Mouse (Mus musculus): Measurements from ENCODE around the gene Cry1.

Gene Cry1

GRCm38 (mm10) chr10:85184964-85185608, at the start of gene Cry1:
TSS of gene Cry1 (minus strand) at chr10:85185064.
- in situ Hi-C loops (cut with MboI, MseI), result no loop called here

DNA sequence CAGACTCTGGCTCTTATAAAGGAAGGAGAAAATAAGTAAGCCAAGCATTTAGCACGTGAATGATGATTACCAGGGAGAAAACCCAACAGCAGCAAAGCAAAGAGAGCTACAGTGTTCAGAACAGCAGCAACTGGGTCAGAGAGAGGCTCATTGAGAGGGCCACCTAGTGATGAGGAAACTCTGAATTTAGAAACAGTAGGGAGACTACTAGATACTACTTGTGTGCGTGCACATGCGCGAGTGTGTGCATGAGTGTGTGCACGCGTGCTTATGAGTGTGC, 36.8 kb upstream of the Cry1 start:
- in situ Hi-C loops (cut with MboI, MseI), result no loop called here

- in situ Hi-C loops (cut with MboI, MseI), result no loop called here
Observed at GRCm38 (mm10) chr10:85220918-85221770, 36.3 kb upstream of the Cry1 start.

- in situ Hi-C loops (cut with MboI, MseI), result loop anchor here (5.0 kb wide), 2 partner anchors 427 to 452 kb away; no protein-coding TSS in a partner anchor
Observed at GRCm38 (mm10) chr10:85214847-85215246, 30.0 kb upstream of the Cry1 start.

DNA sequence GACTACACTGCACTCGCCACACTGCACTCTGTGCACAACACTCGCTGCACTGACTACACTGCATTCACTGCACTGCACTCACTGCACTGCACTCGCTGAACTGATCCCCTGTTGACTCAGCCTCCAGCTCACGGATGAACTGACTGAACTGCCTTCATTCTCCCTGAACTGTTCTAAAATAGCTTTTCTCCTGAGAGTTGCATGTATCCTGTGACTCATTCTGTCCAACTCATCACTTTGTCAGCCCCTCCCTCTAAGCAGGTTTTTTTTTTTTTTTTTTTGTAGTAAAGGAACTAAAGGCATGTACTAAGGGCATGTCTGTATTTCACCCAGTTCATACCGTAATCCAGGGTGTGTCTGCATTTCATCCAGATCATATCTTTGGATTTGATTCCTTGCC, 26.8 kb upstream of the Cry1 start:
- in situ Hi-C loops (cut with MboI, MseI), result loop anchor here in 1 of 2 experiments (5.0 kb wide), 1 partner anchor 431 kb away; no protein-coding TSS in a partner anchor

DNA sequence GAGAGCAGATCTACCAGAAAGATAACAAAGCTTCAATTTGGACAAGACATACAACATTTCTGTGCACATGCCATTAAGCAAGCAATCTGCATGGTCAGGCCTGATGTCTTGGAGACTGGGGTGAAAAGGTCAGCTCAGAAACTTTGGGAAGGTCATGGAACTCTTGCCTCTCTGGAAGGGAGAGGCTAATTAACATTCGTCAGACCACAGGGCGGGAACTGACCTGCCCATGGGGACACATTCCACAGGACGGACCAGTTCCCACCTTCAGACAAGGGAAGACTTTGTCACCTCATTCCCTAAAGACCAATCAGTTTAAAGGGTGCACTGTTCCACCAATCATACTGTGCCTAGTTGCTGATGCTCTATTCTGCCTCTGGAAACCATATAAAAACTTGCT, 25.3 kb upstream of the Cry1 start:
- in situ Hi-C loops (cut with MboI, MseI), result loop anchor here in 1 of 2 experiments (5.0 kb wide), 1 partner anchor 432 kb away; no protein-coding TSS in a partner anchor

DNA sequence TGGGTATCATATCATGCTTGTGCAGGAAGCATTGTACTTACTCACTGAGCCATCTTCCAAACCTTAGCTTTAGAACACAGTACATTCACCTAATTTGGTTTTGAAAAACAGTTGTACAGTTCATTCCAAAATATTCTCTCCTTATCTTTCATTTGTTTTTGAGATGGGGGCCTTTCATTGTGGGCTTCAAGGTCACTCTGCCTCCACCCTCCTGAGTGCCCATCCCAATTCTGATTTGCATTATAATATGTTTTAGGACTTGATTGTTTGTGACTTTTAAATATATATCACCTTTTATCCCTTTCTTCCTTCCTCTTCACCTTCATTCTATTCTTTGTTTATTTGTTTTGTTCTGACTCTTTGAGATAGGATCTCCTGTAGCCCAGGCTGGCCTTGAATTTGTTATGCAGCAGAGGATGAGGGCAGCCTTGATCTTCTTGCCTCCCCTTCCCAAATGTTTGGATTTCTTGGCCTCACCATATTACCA, 24.3 kb upstream of the Cry1 start:
- in situ Hi-C loops (cut with MboI, MseI), result no loop called here

GRCm38 (mm10) chr10:85205316-85205715, 20.5 kb upstream of the Cry1 start:
- in situ Hi-C loops (cut with MboI, MseI), result no loop called here

- in situ Hi-C loops (cut with MboI, MseI), result no loop called here
Observed at GRCm38 (mm10) chr10:85204255-85204855, 19.5 kb upstream of the Cry1 start.

- in situ Hi-C loops (cut with MboI, MseI), result no loop called here
Observed at GRCm38 (mm10) chr10:85194528-85194927, 9.7 kb upstream of the Cry1 start.

DNA sequence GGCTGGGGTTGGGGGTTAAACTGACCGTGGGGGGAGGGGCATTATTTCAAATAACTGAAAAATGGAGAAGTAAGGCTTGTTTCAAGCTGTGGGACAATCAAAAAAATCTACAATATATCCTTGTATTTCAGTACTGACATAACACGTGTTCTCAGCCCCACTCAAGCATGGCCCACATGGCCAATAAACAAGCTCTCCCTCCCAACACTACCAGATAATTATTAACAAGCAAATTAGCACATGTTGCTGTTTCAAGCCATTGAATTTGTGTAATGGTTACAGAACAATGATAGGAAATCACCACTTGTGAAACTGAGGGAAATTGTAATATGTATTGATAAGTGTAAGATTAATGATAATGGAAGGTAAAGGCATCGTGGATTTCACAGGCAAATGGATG, 8.5 kb upstream of the Cry1 start:
- in situ Hi-C loops (cut with MboI, MseI), result no loop called here

DNA sequence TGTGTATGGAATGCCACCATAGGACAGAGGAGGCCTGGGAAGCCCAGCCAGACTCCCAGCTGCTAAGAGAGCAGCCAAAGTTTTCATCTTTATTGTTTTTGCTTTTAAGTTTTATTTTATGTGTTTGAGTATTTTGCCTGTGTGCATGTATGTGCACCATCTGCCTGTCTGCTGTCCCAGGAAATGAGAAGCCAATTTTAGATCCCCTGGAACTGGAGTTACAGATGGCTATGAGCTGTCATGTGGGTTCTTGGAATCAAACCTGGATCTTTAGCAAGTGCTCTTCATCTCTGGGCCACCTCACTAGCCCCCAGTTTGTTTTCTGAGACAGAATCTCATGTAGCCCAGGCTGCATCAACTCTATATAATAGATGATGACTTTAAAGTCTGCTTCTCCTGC, 5.8 kb upstream of the Cry1 start:
- in situ Hi-C loops (cut with MboI, MseI), result no loop called here

DNA sequence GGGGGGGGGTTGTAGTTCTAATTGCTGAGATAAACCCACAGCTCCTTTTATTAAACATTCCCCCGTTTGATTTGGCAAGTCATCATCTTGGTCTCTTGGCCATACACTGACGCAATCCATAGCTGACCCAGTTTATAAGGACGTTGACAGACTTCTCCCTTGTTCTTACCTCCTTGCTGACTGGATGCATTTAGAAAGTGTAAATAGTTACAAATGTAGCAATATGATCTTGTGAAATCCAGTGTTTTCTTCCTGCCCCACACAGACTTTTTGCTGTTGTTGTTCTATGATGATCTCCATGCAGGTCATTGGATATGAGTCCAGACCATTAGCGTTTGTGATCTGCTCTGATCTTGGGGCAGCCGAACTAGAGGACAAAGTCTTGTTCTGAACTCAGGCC, 5.1 kb upstream of the Cry1 start:
- in situ Hi-C loops (cut with MboI, MseI), result no loop called here

DNA sequence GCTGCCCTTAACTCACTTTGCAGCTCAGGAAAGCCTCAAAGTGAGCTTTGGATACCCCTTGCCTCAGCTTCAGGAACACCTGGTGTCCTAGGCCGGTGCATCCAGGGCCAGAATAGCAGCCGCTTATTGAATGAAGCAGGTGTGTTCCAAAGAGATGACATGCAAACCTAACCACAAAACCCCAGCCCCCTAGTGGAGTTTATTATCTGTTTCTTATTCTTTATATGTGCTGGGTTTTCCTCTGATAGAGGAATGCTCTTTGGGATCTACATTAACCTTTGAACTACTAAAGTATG, 1.6 kb upstream of the Cry1 start:
- in situ Hi-C loops (cut with MboI, MseI), result no loop called here

- in situ Hi-C loops (cut with MboI, MseI), result no loop called here
Observed at GRCm38 (mm10) chr10:85185639-85186498, 1.0 kb upstream of the Cry1 start.

DNA sequence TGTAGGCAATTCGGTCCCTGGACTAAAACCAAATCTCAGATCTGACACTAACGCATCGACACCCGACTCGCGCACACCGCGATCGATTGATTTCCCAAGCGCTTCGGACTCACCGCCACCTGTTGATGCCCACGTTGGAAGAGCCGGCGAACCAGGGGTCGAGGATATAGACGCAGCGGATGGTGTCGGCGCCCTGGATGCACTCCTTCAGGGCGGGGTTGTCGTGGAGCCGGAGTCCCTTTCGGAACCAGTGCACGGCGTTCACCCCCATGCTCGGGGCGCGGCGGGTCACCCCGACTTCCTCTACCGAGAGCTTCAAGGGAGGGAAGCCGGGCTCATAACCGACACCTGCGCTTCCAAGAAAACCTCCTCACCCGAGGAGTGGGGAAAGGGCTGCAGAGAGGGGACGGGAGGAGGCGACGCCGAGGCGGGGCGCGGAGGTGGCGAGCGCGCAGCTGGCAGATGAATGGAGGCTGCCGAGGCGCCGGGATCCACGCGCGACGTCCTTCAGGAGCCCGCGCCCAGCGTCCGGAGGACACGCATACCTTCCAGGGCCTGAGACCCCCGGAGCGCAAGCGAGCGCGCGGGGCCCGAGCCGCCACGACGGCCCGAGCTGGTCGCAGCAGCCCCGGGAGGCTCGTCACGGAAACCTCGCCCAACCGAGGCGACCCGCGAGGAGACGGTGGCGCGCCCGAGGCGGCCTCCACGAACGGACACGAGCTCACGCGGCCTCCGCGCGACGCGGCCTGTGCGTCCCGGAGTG, 482 bp downstream of the Cry1 start:
- in situ Hi-C loops (cut with MboI, MseI), result no loop called here

GRCm38 (mm10) chr10:85183619-85184018, 1.2 kb downstream of the Cry1 start:
- in situ Hi-C loops (cut with MboI, MseI), result no loop called here

- in situ Hi-C loops (cut with MboI, MseI), result no loop called here
Observed at GRCm38 (mm10) chr10:85182766-85183165, 2.1 kb downstream of the Cry1 start.

GRCm38 (mm10) chr10:85176640-85177039, 8.2 kb downstream of the Cry1 start:
- in situ Hi-C loops (cut with MboI, MseI), result loop anchor here in 1 of 2 experiments (10.0 kb wide), 1 partner anchor 838 kb away; the partner anchor contains the start of gene Bpifc

DNA sequence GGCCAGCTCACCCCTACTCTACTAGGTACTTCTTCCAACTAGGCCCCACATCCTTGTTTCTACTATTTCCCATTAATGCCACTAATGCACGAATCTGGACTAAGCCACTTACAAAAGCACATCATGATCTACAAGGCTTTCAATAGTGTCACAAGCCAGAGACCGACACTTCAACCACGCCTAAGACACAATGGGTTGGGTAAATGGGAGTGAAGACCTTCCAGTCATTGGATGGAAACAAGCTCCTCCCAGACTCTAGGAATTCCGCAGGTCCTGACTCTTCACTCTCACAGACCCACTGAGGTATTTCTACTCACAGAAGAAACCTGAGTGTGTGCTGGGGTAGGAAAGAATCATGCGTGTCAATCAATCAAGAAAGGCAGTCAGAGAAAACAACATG, 19.6 kb downstream of the Cry1 start:
- in situ Hi-C loops (cut with MboI, MseI), result no loop called here

GRCm38 (mm10) chr10:85164791-85165190, 20.1 kb downstream of the Cry1 start:
- in situ Hi-C loops (cut with MboI, MseI), result no loop called here

All from T-helper 17 cell (primary cell).